Mouse (Mus musculus) erythroid progenitor cell, adult 5-6 weeks (primary cell): ENCODE data around the gene Fbxo47. TPM values are rescaled to one million over a fixed set of nuclear protein-coding genes. Genes with fewer than 3 reads are reported as not detected.
A peak's percentile ranks its signal among the peaks of the same experiment; 100 is the strongest.
"Not testable (repeated sequence)": the region's sequence is repeated elsewhere in the genome, so short reads cannot be mapped to it uniquely, and the experiment has no call there.

Experiments
- ATAC-seq: replicated peaks from 2 replicates; pipeline ENCODE4 v1.8.0; 2016; ENCODE audit warnings: moderate number of reproducible peaks, mild to moderate bottlenecking, moderate TSS enrichment, inconsistent platforms; ENCODE audit not compliant: poor library complexity, low FRiP score, severe bottlenecking
- total RNA-seq, 2 experiments: library from RNA; stranded (forward) in 1 of 2; stranded (reverse) in 1 of 2; fragments of 150-400 nt in 1 of 2; fragments of 186-747, 209-891 nt in 1 of 2; gene quantifications; 2 replicates each; pipeline versions ENCODE4 v1.2.3 to v1.2.4; 2015 to 2017; ENCODE audit warnings: low replicate concordance in 2 of 2

Fbxo47 gene
- total RNA-seq, 2 experiments from 2014 or later, result 0.61 TPM; not detected in 1

DNA sequence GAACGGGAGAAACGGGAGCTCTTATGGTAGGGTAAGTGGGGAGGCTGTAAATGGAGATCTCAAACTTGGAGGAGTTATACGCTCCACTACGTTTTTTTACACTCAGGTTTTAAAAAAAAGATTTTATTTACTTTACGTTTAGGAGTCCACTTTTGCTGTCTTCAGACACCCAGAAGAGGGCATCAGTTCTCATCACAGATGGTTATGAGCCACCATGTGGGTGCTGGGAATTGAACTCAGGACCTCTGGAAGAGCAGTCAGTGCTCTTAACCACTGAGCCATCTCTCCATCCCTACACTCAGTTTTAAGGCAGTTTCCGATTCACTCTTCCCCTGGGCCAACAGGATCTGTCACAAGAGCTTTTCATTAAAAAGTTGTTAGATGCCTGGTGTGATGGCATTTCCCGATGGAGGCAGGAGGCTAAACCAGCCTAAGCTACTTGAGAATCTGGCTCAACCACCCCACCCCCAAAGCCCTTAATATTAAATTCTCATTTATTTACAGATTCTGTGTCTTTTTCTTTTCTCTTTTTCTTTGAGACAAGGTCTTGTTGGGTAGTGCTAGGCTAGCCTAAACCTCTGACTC lies 739 bp upstream of the Fbxo47 start:
- no peak for ATAC-seq

DNA sequence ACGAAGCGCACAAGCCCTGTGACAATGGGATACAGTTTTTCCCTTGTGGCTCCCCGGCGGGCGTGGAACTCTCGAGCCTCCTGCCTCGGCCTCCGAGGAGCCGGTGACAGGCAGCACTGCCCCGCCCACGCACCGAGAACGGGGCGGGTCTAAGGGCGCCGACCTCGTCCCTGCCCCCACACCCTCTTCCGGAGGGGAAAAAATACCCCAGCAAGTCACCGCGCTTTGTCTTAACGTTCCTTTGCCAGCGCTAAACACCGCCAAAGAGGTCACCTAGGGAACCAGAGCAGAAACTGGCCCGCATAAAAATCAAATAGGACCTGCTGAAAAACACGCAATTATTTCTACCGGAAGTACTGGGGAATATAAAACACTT lies 424 bp downstream of the Fbxo47 start:
- peak; percentile 88 for ATAC-seq

DNA sequence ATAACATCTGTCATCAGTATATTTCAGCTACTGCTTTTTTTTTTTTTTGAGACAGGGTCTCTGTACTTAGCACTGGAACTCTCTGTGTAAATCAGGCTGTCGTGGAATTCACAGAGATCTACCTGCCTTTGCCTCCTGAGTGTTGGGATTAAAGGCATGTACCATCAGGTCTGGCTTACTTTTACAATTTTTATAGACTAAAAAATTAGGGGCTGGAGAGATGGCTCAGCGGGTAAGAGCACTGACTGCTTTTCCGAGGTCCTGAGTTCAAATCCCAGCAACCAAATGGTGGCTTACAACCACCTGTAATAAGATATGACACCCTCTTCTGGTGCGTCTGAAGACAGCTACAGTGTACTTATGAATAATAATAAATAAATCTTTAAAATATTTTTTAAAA lies 3.6 kb downstream of the Fbxo47 start:
- no peak for ATAC-seq

DNA sequence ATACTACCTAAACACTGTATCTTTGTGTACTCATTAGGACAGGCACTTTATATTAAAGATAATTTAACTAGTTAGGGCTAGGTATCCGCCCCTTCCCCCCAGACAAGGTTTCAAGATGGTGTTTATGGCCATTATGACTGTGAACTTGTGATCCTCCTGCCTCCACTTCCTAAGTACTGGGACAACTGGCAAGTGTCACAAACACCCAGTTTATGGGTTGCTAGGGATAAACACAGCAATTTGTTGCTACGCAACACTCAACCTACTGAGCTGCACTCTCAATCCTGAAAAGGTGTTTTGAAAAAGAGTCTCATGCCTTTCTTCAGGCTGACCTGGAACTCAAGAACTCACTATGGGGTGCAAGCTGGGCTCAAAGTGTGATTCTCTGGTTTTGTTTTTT lies 6.6 kb downstream of the Fbxo47 start:
- no peak for ATAC-seq

DNA sequence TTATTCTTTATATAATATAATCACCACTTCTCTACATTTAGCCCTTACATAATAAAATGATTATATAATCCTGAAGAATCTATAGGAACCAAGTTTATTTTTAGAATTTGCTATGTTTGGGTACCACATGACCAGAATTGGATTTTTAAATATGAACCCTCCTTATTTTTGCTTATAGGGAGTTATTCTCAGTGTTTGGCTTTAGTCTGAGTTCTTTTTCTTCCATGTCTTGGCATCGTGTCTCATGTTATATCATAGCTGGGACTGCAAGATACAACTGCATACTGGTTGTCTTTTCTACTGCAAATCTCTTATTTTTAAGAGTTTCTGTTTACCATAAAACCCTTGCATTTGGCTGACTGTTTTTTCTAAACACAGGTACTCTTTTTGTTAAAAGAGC lies 9.6 kb downstream of the Fbxo47 start:
- no peak for ATAC-seq

DNA sequence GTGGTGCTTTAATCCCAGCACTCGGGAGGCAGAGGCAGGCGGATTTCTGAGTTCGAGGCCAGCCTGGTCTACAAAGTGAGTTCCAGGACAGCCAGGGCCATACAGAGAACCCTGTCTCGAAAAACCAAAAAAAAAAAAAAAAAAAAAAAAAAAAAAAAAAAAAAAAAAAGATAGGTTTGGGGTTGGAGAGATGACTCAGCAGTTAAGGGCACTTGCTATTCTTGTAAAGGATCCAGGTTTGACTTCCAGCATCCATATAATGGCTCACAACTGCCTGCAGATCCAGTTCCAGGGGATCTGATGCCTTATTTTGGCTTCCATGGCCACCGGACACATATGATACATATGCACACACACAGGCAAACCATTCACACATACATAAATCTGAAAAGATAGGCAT lies 11.6 kb downstream of the Fbxo47 start:
- ATAC-seq, result not testable (repeated sequence)

DNA sequence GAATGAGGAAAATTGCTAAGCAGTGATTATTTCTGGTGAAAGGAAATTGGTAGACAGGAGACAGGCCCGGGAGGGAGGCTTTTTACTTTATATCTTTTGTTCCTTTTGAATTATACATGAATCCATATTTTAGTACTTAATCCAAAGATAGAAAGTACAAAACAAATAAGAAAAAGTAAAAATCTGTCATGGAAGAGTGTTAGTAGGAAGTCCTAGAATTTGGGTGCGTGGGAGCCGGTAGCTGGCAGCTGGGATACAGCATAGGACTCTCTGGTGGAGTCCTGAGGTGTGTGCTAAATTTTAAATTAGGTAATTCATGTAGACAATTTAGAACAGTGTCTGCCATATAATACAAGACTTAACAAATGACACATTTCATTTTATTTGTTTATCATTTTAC lies 16.4 kb downstream of the Fbxo47 start:
- ATAC-seq, result no peak

DNA sequence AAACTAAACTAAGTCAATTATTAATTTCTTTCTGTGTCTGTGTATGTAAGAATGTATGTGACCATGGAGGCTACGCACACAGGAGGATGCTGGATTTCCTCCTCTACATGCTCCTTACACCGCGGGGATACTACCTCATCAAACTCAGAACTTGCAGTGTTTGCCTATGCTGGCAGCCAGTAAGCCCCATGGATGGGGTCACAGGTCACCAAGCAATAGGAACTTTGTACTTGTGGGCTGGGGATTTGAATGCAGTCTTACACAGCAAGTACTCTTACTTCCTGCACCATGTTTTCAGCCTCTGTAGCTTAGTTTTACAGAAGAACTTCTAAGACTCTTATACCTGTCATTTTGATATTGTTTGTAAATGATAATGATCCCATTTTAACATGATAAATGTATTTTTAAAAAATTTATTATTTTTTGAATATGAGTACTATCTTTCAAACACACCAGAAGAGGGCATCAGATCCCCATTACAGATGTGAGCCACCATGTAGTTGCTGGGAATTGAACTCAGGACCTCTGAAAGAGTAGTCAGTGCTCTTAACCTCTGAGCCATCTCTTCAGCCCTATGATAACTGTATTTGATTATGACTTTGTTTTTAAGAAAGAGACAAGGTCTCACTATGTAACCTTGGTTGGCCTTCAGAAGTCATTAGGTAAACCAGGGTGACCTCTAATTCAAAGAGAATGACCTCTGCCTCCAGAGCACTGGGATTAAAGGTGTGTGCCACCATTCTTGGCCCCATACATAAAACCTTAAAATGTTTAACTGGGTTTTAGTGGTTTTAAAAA lies 17.7 kb downstream of the Fbxo47 start:
- ATAC-seq, result no peak

DNA sequence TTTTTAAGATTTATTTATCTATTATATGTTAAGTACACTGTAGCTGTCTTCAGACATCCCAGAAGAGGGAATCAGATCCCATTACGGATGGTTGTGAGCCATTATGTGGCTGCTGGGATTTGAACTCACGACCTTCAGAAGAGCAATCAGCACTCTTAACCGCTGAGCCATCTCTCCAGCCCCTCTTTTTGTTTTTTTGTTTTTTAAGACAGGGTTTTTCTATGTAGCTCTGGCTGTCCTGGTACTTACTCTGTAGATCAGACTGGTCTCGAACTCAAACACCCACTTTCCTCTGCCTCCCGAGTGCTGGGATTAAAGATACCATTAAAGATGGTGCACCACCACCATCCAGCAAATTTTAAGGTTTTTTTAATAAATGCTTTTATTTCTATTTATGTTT lies 18.5 kb downstream of the Fbxo47 start:
- no peak for ATAC-seq

DNA sequence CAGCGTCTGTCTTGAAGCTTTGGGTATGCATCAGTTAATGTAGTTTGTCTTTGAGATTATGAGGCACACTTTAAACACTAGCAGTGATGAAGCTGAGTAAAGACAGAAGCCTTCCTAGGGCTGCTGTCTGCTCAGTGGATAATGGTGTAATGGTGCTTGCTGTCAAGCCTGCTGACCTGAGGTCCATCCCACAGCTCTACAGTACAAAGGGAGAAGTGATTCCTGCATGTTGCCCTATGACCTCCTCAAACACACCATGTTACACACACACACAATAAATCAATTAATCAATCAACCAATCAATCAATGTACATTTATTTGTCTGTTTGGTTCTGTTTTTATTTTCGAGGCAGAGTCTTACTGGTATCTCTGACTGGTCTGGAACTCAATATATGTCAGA lies 21.8 kb downstream of the Fbxo47 start:
- ATAC-seq, result no peak

DNA sequence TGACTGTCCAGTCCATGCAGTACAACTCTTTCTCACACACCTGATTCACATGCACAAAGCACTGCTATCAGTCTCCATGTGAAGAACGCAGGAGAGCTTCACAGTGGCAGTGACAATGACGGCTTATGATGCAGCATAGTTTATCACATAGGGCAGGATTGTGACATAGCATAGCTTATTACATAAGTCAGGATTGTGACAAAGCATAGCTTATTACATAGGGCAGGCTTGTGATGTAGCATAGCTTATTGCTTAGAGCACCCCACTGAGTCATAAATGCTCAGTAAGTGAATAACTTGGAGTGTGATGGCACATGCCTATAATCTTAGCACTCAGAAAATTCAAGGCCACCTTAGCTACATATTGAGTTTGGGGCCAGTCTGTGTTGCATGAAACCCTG lies 28.5 kb downstream of the Fbxo47 start:
- no peak for ATAC-seq

DNA sequence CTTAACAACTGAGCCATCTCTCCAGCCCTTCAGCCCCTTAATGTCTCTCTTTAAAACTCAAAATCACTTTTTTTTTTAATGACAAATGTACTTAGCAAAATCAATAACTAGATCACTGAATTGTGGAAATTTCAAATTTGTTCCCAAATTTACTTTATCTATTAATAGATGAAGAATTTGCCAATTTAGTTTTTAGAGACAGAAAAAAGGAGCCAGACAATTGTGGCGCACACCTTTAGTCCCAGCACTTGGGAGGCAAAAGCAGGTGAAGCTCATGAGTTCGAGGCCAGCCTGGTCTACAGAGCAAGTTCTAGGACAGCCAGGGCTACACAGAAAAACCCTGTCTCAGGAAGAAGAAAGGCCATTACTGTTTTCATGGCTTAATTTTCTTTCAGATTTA lies 32.4 kb downstream of the Fbxo47 start:
- no peak for ATAC-seq

DNA sequence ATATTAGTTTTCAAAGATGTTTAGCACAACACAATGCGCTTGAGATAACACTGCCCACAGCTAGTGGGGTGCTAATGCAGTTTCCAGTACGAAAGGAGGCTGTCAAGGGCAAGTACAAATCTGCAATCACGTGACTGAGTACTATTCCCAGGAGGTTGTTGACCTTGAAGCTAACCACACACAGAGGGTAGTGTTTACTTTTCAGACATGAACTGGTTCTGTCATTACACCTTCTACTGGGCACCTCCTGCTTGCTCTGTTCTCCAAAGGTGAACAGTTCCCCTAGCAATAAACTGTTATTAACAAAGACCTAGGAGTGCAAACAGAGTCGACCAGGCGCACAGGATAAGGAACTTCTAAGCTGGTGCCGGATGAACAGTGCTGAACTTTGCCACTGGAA lies 33.6 kb downstream of the Fbxo47 start:
- ATAC-seq, result no peak

DNA sequence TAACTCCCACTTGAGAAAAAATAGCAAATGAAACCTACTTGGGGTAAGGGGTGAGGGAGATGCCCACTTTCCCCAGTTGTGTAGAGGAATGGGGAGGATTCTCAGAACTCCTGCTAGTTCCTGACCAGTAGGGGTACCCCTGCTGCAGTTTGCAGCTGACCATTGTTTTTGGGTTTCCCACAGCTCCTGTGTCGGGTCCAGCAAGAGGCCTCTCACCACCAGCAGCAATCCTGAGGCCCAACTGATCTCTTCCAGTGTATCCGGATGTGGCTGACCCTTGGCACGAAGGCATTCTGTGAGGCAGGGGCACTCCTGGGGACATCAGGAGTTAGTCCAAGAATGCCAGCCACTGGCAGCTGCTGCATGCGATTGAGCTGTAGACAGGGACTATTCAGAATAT lies 42.0 kb downstream of the Fbxo47 start:
- no peak for ATAC-seq

DNA sequence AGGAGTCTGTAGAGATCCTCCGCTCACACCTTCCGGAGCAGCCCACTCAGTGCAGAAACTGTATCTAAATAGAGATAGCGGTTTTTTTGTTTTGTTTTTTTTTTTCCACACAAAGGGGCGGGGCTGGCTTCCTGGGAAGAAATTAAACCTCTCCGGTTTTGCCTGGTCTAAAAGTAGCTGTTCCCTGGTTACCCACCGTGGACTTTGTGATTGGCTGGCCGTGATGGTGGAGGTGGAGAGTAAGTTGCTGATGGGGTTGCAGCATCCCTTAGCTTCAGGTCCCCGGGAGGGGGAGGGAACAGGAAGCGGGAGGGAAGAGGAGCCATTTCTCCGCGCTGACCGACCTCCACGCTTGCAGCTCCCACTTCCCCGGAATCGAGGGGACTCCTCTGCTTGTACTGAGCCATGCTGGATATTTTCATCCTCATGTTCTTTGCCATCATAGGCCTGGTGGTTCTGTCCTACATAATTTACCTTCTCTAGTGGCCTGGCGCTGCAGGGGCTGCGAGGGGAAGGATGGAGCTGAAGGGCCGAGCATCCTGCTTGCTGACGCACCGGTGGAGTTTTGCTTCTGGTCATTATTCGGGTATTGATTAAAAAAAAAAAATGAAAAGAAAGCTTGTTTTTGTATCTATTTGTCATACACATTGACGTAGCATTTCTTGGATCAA lies 42.8 kb downstream of the Fbxo47 start:
- no peak for ATAC-seq

DNA sequence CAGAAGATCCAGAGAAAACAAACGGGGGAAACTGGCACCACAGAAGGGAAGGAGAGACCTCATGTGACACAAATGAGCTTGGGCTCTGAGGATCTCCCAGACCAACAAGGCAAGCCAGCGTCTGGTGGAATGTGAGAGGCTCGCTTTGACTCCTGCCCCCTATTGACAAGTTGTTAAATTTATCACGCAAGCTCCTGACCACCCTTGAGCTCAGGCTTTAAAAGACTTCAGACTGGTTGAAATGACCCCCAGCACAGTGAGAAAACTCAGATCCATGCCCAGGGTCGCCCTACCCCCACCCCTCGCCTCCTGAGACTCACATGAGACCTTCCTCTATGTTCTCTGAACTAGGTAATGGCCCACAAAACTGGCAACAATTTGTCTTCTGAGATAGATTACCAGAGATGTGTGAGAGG lies 43.4 kb downstream of the Fbxo47 start, which contains the start of gene B230217C12Rik:
Gene B230217C12Rik (plus strand): TSS at position 242 of the 416 bp plus-strand sequence.
- no peak for ATAC-seq

DNA sequence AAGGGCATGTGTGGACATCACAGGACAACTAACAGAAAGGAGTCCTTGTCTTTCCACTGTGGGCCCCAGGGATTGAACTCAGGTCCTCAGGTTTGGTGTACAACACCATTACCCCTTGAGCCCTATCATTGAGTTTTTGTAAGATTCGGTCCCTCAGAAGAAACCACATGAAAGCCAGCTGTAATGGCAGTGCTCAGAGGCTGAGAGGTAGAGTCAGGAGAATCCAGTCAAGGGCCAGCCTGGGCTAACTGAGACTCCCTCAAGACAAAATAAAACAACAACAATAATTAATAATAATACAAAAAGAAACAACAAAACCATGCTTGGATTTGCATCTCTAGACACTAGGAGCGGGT lies 43.8 kb downstream of the Fbxo47 start:
- ATAC-seq, result no peak

DNA sequence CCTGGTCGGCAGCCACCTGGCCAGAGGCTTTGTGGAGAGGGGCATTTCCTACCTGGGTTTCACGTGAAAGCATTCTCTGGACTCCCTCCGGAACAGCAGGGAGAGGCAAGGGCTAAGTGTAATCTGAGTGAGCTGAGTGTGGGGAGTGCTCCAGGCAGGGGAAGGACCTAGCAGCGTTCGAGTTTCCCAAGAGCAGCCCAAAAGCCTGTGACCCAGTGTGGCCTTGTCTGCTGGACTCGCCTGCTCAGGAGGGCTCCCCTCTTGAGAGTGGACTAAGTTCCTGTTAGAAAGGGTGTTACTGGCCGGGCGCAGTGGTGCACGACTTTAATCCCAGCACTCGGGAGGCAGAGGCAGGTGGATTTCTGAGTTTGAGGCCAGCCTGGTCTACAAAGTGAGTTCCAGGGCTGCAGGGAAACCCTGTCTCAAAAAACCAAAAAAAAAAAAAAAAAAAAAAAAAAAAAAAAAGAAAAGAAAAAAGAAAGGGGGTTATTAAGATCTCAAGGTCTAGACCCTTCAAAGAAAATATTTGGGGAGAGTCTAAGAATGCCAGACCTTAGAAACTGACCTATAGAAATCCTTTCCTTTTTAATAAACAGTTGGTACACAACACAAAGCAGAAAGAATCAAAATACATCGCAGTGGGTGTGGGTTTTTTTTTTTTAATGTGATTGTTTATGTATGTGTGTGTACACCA lies 44.4 kb downstream of the Fbxo47 start:
- no peak for ATAC-seq

DNA sequence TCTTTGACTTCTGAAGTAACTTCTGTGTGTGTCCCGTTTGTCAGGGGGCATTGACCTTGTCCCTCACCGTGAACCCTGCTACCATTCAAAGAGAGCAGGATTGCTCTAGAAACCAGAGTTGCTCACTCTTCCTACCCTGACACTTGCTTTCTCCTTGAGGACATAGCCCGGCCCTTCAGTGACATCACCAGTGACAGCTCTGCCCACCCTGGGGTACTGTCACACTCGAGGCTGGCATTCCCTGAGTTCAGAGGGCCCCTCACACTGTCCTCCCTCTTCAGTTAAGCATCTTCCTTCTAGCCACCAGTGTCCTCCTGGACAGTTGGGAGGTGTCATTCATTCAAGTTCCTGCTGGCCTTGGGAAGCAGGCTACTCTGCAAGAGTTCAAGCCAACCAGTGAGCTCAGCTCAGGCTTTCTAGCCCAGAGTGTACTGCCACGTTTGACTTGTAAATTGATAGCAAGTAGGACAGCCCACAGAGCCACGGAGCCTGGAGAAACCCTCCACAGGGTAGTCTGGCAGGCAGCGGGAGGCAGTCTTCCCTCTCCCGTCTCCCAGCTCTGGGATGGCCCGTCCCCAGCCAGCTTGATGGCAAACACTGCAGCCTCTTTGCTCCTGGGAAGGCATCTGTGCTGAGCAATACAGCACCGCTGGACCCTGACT lies 45.0 kb downstream of the Fbxo47 start:
- no peak for ATAC-seq

DNA sequence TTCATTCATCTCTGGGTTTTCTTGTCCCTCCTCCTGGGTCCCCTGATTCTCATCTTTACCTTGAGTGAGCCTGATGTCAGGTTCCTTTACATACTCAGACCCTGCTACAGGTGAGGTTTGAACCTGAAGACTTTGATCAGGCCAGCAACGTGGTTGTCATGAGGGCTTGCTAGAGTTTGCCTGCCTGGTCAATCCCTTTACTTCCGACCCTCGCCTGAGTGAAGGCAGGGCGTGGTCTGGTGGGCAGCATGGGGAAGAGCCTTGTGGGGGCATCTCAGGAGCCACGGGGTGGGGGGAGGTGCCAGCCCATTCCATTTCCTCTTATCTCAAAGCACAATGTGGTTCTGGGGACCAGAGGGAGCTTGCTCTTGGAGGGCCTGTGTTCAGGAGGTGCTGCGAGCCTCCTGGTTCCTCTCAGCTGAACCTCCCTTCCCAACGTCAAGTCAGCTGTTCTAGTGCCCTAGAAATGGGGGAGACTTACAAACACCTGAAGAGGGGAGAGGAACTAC lies 46.3 kb downstream of the Fbxo47 start:
- no peak for ATAC-seq
